Mouse (Mus musculus) liver, embryonic 14.5 days (tissue): ENCODE measurements around the gene Ranbp9.

Source experiments
- CTCF ChIP-seq: IDR thresholded peaks from 2 replicates; pipeline ENCODE4 v1.5.1; 2016; ENCODE audit warnings: antibody characterized with exemption, low read depth, control low read depth
- EP300 ChIP-seq: IDR thresholded peaks from 2 replicates; pipeline ENCODE4 v1.6.1; 2016; ENCODE audit warnings: antibody characterized with exemption, low read depth

GRCm38 (mm10) chr13:43428436-43428835, 52.6 kb downstream of the Ranbp9 start:
- no peak for TF ChIP-seq CTCF
- no peak for TF ChIP-seq EP300
